Mouse (Mus musculus): ENCODE measurements at regions not wholly inside any gene's neighbourhood (a gene's known extent, or its start where the extent isn't known, plus 50 kb on each side); places are given as distances from the start of the nearest gene placed in this dataset.

DNA sequence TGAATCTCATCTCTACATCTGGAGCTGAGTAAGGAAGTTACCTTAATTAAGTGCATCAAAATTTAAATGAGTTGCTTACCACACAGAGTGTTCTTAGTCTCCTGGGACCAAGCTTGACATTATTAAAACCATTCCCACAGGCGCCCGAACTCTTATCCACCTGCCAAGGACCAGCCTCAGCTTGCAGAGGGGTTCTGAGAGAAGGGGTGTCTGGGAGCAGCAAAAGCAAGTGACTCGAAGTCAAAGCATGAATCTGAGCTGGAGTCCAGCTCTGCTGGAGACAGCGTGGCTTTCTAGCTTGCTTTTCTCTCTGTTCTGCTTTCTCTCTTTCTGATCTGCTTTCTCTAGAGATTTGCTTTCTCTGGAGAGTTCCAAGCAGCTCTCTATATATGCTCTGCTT, 223.0 kb upstream of the Zfp637 start:
- intact Hi-C loops (cut with DNase I): no loop called here

DNA sequence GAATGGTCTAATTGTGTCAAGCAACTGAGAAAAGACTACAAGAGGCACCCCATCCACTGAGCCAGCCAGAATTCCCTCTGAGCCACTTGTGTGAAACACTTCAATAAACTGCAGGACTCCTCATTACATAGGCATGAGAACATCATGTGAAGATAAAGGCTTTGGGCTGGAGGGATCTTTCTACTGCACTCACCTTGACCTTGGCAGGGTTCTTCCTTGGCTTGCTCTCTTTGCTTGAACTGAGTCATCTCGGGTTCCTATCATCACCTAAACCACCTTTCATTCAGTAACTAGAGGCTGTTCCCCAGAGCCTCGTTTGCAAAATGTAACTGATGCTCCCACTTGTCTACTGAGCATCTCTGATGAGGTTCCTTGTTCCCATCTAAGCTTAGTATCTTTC, 221.4 kb upstream of the Zfp637 start:
- intact Hi-C loops (cut with DNase I): no loop called here
- DNase-seq (ENCODE audit: extremely low spot score in 1 of 2, low spot score in 2 of 2): no peak

More for the DNA sequence above, 223.0 kb upstream of the Zfp637 start:
- DNase-seq (ENCODE audit: extremely low spot score in 1 of 2, low spot score in 2 of 2): no peak

DNA sequence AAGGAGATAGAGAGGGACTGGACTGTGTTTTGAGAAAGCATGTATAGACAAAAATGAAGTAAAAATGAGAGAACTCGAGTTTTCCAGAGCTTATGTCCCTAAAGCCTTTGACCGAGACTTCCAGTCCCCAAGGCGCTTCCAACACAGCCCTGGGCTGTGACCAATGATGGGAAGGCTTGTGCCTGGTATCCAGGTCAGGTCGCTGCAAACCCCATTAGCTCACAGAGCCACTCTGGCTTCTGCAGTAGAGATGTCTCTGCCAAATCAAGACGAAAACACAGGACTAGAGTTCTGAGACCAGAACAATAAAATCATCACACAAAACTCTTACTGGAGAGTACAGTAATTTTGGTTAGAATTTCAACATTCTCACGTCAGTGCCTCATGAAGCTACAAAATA, 218.5 kb upstream of the Zfp637 start:
- intact Hi-C loops (cut with DNase I): no loop called here
- DNase-seq (ENCODE audit: extremely low spot score in 1 of 2, low spot score in 2 of 2): no peak

DNA sequence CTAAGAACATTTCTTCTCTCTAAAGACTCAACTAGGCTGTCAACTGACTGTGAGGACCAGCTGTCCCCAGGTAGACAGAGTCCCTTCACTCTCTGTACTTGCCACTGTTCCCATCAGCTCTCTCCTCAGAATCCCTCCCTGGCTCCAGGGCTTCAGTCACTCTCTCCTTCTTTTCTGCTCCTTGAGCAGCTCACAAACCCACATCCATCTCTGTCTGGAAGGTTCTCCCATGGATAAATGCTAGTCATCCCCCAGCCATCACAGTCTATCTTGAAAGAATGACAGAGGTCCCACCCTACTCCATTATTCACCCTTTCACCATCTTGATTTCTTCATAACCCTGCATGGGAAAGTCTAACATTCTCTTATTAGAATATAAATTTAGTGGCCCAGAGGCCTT, 218.0 kb upstream of the Zfp637 start:
- no peak for DNase-seq (ENCODE audit: extremely low spot score in 1 of 2, low spot score in 2 of 2)
- intact Hi-C loops (cut with DNase I): no loop called here

DNA sequence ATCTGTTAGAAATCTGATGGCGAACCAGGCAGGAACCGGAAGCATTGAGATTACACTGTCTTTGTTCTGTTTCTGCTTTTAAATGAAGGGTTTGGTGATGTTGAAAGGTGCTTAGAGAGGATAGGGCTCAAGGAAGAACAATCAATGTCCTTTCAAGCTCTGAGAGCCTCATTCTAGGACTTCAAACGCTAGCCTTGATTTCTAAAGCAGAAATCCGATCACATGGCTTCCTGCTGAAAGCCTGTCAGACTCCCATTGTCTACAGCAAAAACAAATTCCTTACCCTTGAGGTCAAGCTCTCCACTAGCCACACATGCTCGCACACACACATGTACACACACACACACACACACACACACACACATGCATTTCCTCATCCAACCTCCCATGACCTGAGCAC, 215.3 kb upstream of the Zfp637 start:
- intact Hi-C loops (cut with DNase I): no loop called here
- no peak for DNase-seq (ENCODE audit: extremely low spot score in 1 of 2, low spot score in 2 of 2)

DNA sequence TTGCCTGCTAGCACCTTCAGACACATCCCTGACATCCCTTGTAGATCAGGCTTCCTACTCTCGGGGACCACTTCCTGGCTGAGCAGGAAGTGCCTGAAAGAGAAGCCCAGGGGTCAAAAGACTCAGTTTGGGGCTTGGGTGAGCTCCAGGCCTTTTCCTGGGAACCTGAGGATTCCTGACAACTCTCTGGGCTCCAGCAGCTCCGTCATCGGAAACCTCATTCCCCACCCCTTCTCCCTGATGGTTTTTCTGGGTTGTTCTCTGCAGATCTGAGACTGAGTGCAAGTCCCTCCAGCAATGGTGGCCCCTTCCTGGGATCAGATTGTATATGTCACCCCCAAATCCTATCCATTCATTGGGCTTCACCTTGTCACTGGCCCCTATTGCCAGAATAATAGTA, 213.5 kb upstream of the Zfp637 start:
- intact Hi-C loops (cut with DNase I): no loop called here
- DNase-seq (ENCODE audit: extremely low spot score in 1 of 2, low spot score in 2 of 2): no peak

DNA sequence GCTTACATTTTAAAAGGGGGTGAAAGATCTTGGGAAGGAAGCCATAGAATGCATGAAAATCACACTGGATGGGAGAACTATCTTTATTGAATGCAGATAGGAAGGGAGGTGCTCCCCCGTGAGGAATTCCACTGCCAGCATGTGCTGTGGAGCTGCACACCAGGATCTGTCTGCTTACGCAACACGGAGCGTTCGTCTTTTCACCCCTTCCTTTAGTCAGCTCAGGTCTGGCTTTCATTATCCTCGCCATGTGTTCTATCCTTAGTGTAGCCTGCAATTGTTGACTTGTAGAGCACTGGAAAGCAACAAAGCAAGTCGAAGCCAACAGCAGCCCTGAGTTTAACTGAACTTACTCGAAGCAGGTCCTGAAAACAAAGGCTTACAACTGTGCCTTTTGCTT, 194.4 kb upstream of the Zfp637 start:
- peak; percentile 3 to 43 for DNase-seq (ENCODE audit: extremely low spot score in 1 of 2, low spot score in 2 of 2)
- intact Hi-C loops (cut with DNase I): no loop called here

DNA sequence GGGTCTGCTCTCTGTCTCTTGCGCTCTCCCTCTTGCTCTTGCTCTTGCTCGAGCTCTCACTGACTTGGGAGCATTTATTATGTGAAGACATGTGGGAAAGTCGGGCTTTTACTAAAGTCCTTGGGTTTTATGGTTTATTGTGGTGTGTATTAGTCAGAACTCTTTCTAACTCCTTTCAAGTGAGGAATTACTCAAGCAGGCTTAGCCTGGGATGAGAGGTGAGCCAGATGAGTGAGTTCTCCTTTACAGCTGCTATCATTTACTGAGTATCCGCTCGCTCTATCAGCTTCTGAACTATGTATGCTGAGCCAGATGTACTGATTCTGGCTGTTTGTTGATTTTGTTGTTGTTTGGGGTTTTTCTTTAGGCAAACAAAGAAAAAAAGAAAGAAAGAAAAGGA, 190.4 kb upstream of the Zfp637 start:
- no peak for DNase-seq (ENCODE audit: extremely low spot score in 1 of 2, low spot score in 2 of 2)
- intact Hi-C loops (cut with DNase I): no loop called here

DNA sequence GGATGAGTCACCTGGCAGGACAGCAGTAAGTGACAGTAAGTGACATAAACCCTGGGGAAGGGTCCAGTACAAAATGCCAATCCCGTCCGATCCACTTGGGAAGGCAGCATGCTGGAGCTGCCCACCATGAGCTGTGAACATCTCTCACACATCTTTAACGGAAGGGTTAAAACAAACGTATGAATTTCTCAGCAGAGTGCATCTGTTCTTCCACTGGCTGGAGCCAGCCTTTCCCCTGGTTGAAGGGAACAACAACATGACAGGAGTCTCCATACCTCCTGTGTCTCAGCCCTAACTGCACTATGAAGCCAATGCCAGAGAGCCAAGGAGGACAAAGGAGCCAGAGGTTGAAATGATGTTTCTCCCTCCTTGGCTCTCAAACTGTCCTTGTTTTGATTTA, 189.4 kb upstream of the Zfp637 start:
- intact Hi-C loops (cut with DNase I): no loop called here
- no peak for DNase-seq (ENCODE audit: extremely low spot score in 1 of 2, low spot score in 2 of 2)

DNA sequence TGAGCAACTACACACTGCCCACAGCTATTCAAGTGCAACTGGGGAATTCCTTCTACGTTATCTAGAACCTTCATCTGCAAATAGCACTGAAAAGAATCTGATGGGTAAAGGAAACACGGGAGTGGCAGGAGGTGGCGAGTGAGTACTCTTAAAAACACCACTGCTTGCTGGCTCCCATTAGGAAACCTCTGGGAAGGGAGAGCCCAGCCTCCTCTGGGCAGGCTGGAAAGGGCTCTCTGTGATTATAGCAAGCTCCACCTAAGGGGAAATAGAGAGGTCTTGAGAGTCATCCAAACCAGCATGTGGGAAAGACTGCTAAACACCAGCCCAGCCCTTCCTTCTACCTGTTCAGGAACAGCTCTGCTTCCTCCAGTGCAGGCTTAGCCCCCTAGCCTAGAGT, 189.0 kb upstream of the Zfp637 start:
- DNase-seq (ENCODE audit: extremely low spot score in 1 of 2, low spot score in 2 of 2): no peak
- intact Hi-C loops (cut with DNase I): no loop called here

DNA sequence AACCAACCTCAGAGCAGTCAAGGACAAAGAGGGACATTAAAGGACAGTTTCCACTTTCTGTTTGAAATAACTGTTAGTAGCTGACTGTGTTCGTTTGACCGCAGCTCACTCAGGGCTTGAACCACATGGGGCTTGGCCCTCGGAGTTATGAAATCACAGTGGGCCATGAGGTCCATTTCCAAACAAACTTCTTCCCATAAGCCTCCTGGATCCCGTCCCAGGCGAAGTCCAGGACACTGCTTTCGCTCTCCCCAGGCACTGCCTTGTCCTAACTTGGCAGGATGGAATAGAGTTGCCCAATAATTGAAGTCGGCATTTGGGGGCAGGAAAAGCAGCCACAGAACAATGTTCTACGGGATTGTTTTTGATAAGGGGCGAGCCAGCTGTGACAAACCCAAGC, 188.1 kb upstream of the Zfp637 start:
- DNase-seq (ENCODE audit: extremely low spot score in 1 of 2, low spot score in 2 of 2): peak in 1 of 2 experiments; percentile 72
- intact Hi-C loops (cut with DNase I): no loop called here

DNA sequence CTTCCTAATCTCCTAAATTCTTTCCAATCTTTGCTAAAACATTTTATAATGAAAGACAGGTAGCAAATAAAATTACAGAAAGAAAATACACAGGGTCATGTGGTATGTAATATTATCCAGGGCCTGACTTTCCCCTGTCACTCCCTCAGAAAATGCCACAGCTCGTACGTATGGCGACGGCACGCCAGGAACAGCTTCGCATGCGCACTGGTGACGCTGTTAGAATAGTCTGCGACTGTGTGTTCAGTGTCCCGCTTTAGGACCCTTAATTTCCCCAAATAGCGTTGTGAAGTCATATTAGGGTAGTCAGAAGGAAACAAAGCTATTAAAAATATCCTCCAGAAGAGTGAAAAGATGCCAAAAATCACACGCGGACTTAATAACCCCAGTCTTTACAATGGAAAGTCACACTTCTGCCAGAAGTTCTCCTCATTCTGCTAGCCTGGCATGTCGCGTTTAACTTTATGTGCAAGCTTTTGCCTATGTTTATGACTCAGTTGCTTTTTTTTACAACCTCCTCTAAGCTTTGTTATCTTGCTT, 187.0 kb upstream of the Zfp637 start:
- intact Hi-C loops (cut with DNase I): no loop called here
- DNase-seq (ENCODE audit: extremely low spot score in 1 of 2, low spot score in 2 of 2): no peak

DNA sequence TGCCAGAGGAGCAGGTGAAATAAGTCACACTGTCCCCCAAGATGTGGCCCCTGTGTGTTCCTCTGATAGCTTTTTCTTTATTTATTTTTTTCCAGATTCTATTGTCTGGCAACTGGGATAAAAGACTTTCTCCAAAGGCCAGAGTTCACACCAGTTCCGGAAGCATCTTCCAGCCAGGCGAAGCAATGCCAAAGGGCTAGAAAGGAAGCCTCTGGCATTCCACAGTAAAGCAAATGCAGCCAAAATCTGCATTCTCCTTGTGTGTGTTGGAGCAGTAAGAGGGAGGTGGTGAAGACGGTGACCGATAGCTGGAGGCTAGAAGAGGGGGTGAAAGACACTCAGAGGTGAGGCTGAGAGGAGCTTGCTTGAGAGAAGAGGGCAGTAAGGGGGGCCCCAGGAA, 185.0 kb upstream of the Zfp637 start:
- no peak for DNase-seq (ENCODE audit: extremely low spot score in 1 of 2, low spot score in 2 of 2)
- intact Hi-C loops (cut with DNase I): no loop called here

DNA sequence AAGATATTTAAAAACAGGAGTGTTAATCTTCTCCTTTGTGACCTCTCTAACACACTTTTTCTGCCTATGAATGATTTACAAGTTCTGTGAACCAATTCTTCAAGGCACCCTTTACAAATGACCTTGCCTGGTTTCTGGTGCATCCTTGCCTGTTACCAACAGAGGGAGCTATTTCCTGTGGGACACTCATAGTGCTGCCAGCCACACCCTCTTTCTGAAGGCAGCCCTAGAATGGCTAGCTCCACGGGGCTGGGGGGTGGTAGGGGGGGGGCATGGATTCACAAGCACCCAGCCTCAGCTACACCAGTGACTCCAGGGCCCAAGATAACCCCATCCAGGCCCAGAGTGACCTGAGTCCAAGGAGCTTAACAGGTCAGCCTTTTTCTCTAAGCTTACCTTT, 180.4 kb upstream of the Zfp637 start:
- DNase-seq (ENCODE audit: extremely low spot score in 1 of 2, low spot score in 2 of 2): peak in 1 of 2 experiments; percentile 43
- intact Hi-C loops (cut with DNase I): no loop called here

DNA sequence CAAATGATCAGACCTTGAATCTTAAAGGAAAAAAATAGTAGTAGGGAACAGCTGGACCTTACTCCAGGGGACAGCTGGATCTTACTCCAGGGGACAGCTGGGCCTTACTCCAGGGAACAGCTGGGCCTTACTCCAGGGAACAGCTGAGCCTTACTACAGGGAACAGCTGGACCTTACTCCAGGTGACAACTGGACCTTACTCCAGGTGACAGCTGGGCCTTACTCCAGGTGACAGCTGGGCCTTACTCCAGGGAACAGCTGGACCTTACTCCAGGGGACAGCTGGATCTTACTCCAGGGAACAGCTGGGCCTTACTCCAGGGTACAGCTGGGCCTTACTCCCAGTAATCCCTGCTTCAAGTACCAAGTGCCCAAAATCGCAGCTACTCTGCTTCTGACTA, 178.3 kb upstream of the Zfp637 start:
- intact Hi-C loops (cut with DNase I): no loop called here
- no peak for DNase-seq (ENCODE audit: extremely low spot score in 1 of 2, low spot score in 2 of 2)

DNA sequence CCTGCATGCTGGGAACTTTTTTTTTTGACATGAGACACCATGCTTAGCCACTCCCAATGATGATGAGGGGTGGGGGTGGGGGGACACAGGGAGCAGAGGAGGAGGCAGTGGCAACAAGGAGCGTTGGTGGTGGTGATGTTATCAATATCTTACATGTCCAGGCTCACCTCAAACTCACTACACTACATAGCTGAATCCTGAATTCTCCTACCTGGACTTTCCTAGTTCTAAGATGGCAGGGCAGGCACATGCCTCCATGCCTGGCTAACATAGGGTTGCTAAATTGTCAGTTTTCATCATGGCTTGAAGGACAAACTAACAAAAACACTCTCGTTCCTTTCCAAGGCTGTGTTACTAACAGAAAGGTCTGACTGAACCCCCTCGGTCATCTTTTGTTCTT, 170.6 kb upstream of the Zfp637 start:
- intact Hi-C loops (cut with DNase I): no loop called here
- no peak for DNase-seq (ENCODE audit: extremely low spot score in 1 of 2, low spot score in 2 of 2)

DNA sequence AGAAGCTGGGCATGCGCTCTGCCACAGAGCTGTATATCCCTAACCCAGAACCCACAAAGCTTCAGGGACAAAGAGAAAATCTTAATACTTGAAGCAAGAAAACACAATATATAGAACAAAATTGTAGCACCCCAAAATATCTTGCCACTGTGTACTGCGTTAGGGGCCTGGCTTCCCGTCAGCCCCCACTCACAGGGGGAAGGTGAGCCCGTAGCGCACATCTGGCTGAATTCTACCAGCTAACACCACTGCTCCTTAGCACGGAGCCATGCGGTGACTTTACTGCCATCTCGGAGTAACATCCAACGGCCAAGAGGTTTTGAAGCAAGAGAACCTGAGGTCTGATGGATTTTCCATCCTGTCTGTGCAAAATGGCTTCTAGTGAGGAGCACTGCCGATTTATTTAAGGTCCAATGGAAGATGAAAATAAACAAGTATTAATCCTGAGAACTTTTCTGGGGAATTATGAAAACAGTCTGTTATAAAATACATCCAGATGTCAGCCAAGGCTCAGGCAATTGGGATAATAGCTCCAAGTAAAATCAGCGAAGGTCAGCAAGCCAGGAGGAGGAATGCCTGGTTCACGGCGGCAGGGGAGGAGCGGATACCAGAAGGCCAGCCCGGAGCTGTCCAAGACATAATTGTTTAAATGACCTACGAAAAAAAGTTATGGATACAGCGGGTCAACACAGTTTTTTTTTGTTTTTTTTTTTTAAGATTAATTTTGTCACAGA, 170.0 kb upstream of the Zfp637 start:
- intact Hi-C loops (cut with DNase I): no loop called here
- DNase-seq (ENCODE audit: extremely low spot score in 1 of 2, low spot score in 2 of 2): no peak

DNA sequence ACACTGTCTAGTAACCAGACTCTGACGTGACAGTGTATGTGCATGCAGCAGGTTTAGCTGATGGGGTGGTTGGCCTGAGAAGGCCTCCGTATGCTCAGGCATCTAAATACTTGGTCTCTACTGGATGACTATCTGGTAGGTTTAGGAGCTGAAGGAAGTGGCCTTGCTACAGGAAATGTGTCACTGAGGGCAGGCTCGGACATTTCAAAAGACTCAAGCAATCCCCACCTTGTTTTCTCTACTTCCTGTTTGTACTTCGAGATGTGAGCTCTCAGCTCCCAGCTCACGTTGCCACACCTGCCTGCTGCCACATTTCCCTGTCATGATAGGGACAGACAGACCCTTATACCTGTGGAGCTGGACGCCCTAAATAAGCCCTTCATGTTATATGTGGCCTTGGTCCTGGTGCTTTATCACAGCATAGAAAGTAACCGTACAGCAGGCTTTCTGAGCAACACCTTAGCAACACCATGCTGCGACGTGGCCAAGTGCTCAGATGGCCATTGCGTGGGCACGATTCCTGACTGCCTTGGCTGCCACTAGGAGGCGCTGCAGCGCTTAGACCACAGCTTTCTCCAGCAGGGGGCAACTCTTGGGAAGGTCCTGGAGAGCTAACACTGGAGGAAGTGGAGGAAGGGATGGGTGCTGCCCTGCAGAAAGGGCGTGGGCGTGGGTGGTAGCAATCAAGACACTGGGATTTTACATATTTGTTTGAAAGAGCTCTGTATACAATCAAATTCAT, 165.8 kb upstream of the Zfp637 start:
- peak in 1 of 2 experiments; percentile 51 for DNase-seq (ENCODE audit: extremely low spot score in 1 of 2, low spot score in 2 of 2)
- intact Hi-C loops (cut with DNase I): no loop called here

DNA sequence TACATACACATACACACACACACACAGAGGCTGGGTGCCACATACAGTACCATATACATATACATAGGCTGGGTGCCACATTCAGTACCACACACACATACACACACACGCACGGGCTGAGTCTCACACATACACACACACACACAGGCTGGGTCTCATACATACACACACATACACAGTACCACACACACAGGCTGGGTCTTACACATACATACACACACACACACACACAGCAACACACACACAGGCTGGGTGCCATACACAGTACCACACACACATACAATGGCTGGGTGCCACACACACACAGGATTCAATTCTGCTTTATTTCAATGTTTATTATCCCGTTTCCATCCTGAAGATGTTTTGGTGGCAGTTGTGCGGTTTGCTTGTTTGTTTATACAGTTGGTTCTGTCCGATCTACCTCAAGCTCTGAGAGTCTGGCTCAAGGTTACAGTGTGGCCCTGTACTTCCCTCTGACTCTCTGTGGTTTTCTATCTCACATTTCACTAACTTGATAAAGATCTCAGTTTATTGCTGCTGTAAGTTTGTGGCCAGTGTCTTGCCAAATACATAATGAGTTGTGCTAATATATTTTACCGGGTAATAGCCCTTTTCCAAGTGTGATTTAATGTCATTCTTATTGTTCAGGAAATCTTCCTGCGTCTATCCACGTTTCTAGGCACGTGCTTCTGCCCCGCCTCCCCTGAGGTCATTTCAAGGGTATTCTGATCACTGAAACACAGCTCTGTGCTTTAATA, 164.7 kb upstream of the Zfp637 start:
- intact Hi-C loops (cut with DNase I): no loop called here
- DNase-seq (ENCODE audit: extremely low spot score in 1 of 2, low spot score in 2 of 2): no peak

DNA sequence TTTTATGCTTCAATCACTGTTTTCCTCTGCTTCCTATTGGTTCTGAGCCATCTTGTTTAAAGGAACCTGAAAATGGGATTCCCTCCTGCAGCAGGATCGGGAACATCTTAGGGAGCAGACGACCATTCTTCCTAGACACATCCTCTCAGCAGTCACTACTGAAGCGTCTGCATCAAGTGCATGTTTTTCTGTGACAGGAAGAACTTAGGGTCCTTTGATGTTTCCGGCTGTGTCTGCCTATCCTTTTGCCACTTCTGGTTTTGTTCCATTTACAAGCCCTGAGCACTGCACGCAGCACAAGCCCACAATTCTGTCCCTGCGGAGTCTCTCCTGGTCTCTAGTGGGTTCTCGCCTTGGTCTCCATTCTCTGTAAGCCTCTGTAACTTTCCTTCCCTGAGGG, 163.9 kb upstream of the Zfp637 start:
- DNase-seq (ENCODE audit: extremely low spot score in 1 of 2, low spot score in 2 of 2): no peak
- intact Hi-C loops (cut with DNase I): no loop called here
